Mouse (Mus musculus): ENCODE results near the gene Numb. TPM values are rescaled to one million over a fixed set of nuclear protein-coding genes. Genes with fewer than 3 reads are reported as not detected.

Gene Numb
- total RNA-seq, 1 experiment from 2014 or later, result 47.3 TPM

GRCm38 (mm10) chr12:83852512-83853213 is 69.1 kb downstream of the Numb start:
- no peak for DNase-seq

- DNase-seq, result no peak
These were observed 71.4 kb downstream of the Numb start for GRCm38 (mm10) chr12:83850334-83850733.

- DNase-seq, result no peak
These were observed 73.0 kb downstream of the Numb start for GRCm38 (mm10) chr12:83848595-83849231.

GRCm38 (mm10) chr12:83847877-83848276 is 73.9 kb downstream of the Numb start:
- DNase-seq, result no peak

GRCm38 (mm10) chr12:83842678-83843440 is 78.9 kb downstream of the Numb start:
- no peak for DNase-seq

- no peak for DNase-seq
These were observed 80.1 kb downstream of the Numb start for GRCm38 (mm10) chr12:83841409-83842190.

GRCm38 (mm10) chr12:83833979-83834378 is 87.8 kb downstream of the Numb start:
- no peak for DNase-seq

- DNase-seq, result no peak
These were observed 91.3 kb downstream of the Numb start for GRCm38 (mm10) chr12:83830424-83830823.

- DNase-seq, result no peak
These were observed 105.1 kb downstream of the Numb start for GRCm38 (mm10) chr12:83816616-83817015.

GRCm38 (mm10) chr12:83811901-83812300 is 109.8 kb downstream of the Numb start:
- no peak for DNase-seq

- peak; percentile 48 for DNase-seq
These were observed 118.1 kb downstream of the Numb start for GRCm38 (mm10) chr12:83803641-83804040.

- no peak for DNase-seq
These were observed 120.8 kb downstream of the Numb start for GRCm38 (mm10) chr12:83800943-83801342.

- DNase-seq, result no peak
These were observed 123.4 kb downstream of the Numb start for GRCm38 (mm10) chr12:83798313-83798712.

- DNase-seq, result no peak
These were observed 126.1 kb downstream of the Numb start for GRCm38 (mm10) chr12:83795586-83795985.

GRCm38 (mm10) chr12:83795051-83795450 is 126.7 kb downstream of the Numb start:
- DNase-seq, result peak; percentile 69

GRCm38 (mm10) chr12:83792706-83793410 is 128.9 kb downstream of the Numb start:
- DNase-seq, result no peak

GRCm38 (mm10) chr12:83791737-83792136 is 130.0 kb downstream of the Numb start:
- peak; percentile 62 for DNase-seq

- DNase-seq, result no peak
These were observed 131.0 kb downstream of the Numb start for GRCm38 (mm10) chr12:83790749-83791148.

- no peak for DNase-seq
These were observed 132.0 kb downstream of the Numb start for GRCm38 (mm10) chr12:83789781-83790140.

- no peak for DNase-seq
These were observed 132.5 kb downstream of the Numb start for GRCm38 (mm10) chr12:83789051-83789780.

GRCm38 (mm10) chr12:83785305-83785704 is 136.4 kb downstream of the Numb start:
- DNase-seq, result peak; percentile 1
